Mouse (Mus musculus): ENCODE data around the gene Serpinf2. TPM values are rescaled to one million over a fixed set of nuclear protein-coding genes. Genes with fewer than 3 reads are reported as not detected.

The Serpinf2 gene
- polyA plus RNA-seq (2014; fragmentation: Nextera tagmentation; extraction: Ambion mirVana) = 0.36 TPM in 1 of 2 replicates, not detected in the other

- H3K9me3 ChIP-seq (ENCODE audit: control insufficient read depth, low read length) = no peaks in the 10 kb centered on the region
- H3K4me1 ChIP-seq (replicated peaks; ENCODE audit: control insufficient read depth, insufficient read depth, low read length) = no peaks in the 10 kb centered on the region
- no peak within 1 kb of the TSS for H3K27ac ChIP-seq (ENCODE audit: low read depth, low read length)
- no peak for ATAC-seq (ENCODE audit: low FRiP score)
- no peak for DNase-seq (ENCODE audit: low spot score)
- no peak within 1 kb of the TSS for H3K4me2 ChIP-seq (replicated peaks; ENCODE audit: low read depth, low read length)
- H3K9ac ChIP-seq (ENCODE audit: low read depth, low read length) = no peak within 1 kb of the TSS
- H3K4me3 ChIP-seq (ENCODE audit: low read depth, low read length) = no peak within 1 kb of the TSS
- no peaks in the 10 kb centered on the region for H3K36me3 ChIP-seq (ENCODE audit: control insufficient read depth, insufficient read depth, low read length)
- WGBS = 93% methylated on average over 6 of the region's 6 CpGs
- no peaks in the 10 kb centered on the region for H3K27me3 ChIP-seq (ENCODE audit: control insufficient read depth, insufficient read depth, low read length)
These were observed at the start of gene Serpinf2 for GRCm38 (mm10) chr11:75439363-75439762. Gene Serpinf2, minus strand, starts transcription at chr11:75439591.

DNA sequence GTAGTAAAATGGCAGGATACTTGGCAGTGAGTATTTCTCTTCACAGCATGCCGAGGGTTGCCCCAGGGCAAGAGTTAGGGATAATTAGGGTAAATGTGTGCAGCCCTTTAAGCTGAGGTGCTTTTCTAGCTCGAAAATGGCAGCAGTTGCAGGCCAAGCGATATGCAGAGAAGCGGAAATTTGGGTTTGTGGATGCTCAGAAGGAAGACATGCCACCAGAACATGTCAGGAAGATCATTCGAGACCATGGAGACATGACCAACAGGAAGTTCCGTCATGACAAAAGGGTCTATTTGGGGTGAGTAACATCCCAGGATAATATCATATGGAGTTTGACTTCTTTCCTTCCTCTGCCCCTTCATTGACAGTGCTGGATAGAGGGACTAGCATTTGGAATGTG lies 48.1 kb upstream of the Serpinf2 start:
- H3K9ac ChIP-seq (ENCODE audit: low read depth, low read length) = peak overlapping the region; percentile 91
- DNase-seq (ENCODE audit: low spot score) (no peak), ATAC-seq (ENCODE audit: low FRiP score) (no peak)
- H3K27me3 ChIP-seq (ENCODE audit: control insufficient read depth, insufficient read depth, low read length) = no peaks in the 10 kb centered on the region
- H3K4me1 ChIP-seq (replicated peaks; ENCODE audit: control insufficient read depth, insufficient read depth, low read length) = peaks cover 6% of the 10 kb centered on the region
- no peaks in the 10 kb centered on the region for H3K9me3 ChIP-seq (ENCODE audit: control insufficient read depth, low read length)
- H3K4me3 ChIP-seq (ENCODE audit: low read depth, low read length) = peak overlapping the region; percentile 94
- 50% methylated on average over 6 of the region's 6 CpGs for WGBS
- no peak overlapping the region for H3K27ac ChIP-seq (ENCODE audit: low read depth, low read length)
- peaks cover 22% of the 10 kb centered on the region for H3K36me3 ChIP-seq (ENCODE audit: control insufficient read depth, insufficient read depth, low read length)
- H3K4me2 ChIP-seq (replicated peaks; ENCODE audit: low read depth, low read length) = peak overlapping the region; percentile 92

- H3K4me2 ChIP-seq (replicated peaks; ENCODE audit: low read depth, low read length) = peak within 1 kb of the TSS; percentile 92
- H3K4me1 ChIP-seq (replicated peaks; ENCODE audit: control insufficient read depth, insufficient read depth, low read length) = peaks cover 6% of the 10 kb centered on the region
- H3K36me3 ChIP-seq (ENCODE audit: control insufficient read depth, insufficient read depth, low read length) = peaks cover 14% of the 10 kb centered on the region
- H3K27me3 ChIP-seq (ENCODE audit: control insufficient read depth, insufficient read depth, low read length) = no peaks in the 10 kb centered on the region
- H3K27ac ChIP-seq (ENCODE audit: low read depth, low read length) = peak within 1 kb of the TSS; percentile 56; the same call in 1 of the 2 replicates
- H3K4me3 ChIP-seq (ENCODE audit: low read depth, low read length) = peak within 1 kb of the TSS; percentile 94
- peak within 1 kb of the TSS; percentile 91 for H3K9ac ChIP-seq (ENCODE audit: low read depth, low read length)
- DNase-seq (ENCODE audit: low spot score) = peak; percentile 98
- ATAC-seq (ENCODE audit: low FRiP score) = peak; percentile 100
- no peaks in the 10 kb centered on the region for H3K9me3 ChIP-seq (ENCODE audit: control insufficient read depth, low read length)
- WGBS = under 1% methylated on average over 52 of the region's 52 CpGs
These were observed 47.4 kb upstream of the Serpinf2 start, which contains the start of gene Prpf8 for GRCm38 (mm10) chr11:75486601-75487285. Gene Prpf8, plus strand, starts transcription at chr11:75486816.

DNA sequence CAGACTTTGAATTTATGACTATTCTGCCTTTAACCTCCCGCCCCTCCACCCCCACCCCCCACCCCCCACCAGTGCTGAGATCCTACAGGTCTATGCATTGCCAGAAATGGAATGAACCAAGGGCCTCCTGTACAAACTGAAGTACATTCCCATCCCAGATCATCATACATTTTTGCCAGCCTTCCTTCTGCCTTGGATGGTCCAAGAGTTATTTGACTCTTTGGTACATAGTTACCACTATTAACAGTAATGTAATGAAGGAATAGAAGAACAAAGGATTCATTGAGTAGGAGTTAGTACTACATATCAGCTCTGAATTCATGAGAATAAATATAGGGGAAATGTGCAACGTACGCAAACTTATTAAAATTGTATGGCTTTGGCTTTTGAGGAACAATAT lies 46.8 kb upstream of the Serpinf2 start:
- ATAC-seq (ENCODE audit: low FRiP score) = peak; percentile 30
- no peak overlapping the region for H3K4me2 ChIP-seq (replicated peaks; ENCODE audit: low read depth, low read length)

DNA sequence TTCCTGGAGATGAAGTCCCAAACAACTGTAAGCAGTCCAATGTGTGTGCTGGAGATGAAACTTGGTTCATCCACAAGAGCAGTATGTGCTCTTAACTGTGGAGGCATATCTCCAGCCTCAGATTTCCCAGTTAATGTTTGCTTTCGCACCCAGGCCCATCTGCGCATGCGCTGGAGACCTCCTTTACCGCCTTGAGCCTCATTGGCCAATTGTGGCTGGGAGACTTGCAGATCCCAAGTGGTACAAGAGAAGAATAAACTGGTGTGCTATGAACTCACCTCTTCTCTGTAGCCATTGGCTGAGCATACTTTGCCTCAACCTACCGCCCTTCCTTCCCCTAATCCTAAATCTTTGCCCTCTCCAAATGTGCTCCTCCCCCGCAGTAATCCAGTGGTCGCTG lies 34.0 kb upstream of the Serpinf2 start:
- no peaks in the 10 kb centered on the region for H3K4me1 ChIP-seq (replicated peaks; ENCODE audit: control insufficient read depth, insufficient read depth, low read length)
- no peak overlapping the region for H3K27ac ChIP-seq (ENCODE audit: low read depth, low read length)
- no peak overlapping the region for H3K9ac ChIP-seq (ENCODE audit: low read depth, low read length)
- no peak overlapping the region for H3K4me2 ChIP-seq (replicated peaks; ENCODE audit: low read depth, low read length)
- no peaks in the 10 kb centered on the region for H3K36me3 ChIP-seq (ENCODE audit: control insufficient read depth, insufficient read depth, low read length)
- 68% methylated on average over 7 of the region's 7 CpGs for WGBS
- no peaks in the 10 kb centered on the region for H3K9me3 ChIP-seq (ENCODE audit: control insufficient read depth, low read length)
- no peak for DNase-seq (ENCODE audit: low spot score)
- ATAC-seq (ENCODE audit: low FRiP score) = no peak
- no peaks in the 10 kb centered on the region for H3K27me3 ChIP-seq (ENCODE audit: control insufficient read depth, insufficient read depth, low read length)
- no peak overlapping the region for H3K4me3 ChIP-seq (ENCODE audit: low read depth, low read length)

More for the DNA sequence above, 46.8 kb upstream of the Serpinf2 start:
- Histone ChIP-seq H3K4me1 (replicated peaks; ENCODE audit: control insufficient read depth, insufficient read depth, low read length) (peaks cover 6% of the 10 kb centered on the region), H3K4me3 (ENCODE audit: low read depth, low read length) (peak overlapping the region; percentile 94; the same call in 1 of the 2 replicates), H3K9ac (ENCODE audit: low read depth, low read length) (no peak overlapping the region), H3K9me3 (ENCODE audit: control insufficient read depth, low read length) (no peaks in the 10 kb centered on the region), H3K36me3 (ENCODE audit: control insufficient read depth, insufficient read depth, low read length) (peaks cover 9% of the 10 kb centered on the region), H3K27ac (ENCODE audit: low read depth, low read length) (no peak overlapping the region), H3K27me3 (ENCODE audit: control insufficient read depth, insufficient read depth, low read length) (no peaks in the 10 kb centered on the region)
- 19% methylated on average over 3 of the region's 3 CpGs for WGBS
- DNase-seq (ENCODE audit: low spot score) = no peak

GRCm38 (mm10) chr11:75472469-75473081 lies 33.2 kb upstream of the Serpinf2 start:
- no peaks in the 10 kb centered on the region for H3K27me3 ChIP-seq (ENCODE audit: control insufficient read depth, insufficient read depth, low read length)
- H3K4me3 ChIP-seq (ENCODE audit: low read depth, low read length) = no peak overlapping the region
- ATAC-seq (ENCODE audit: low FRiP score) (no peak), DNase-seq (ENCODE audit: low spot score) (no peak)
- H3K27ac ChIP-seq (ENCODE audit: low read depth, low read length) = no peak overlapping the region
- no peaks in the 10 kb centered on the region for H3K4me1 ChIP-seq (replicated peaks; ENCODE audit: control insufficient read depth, insufficient read depth, low read length)
- H3K36me3 ChIP-seq (ENCODE audit: control insufficient read depth, insufficient read depth, low read length) = no peaks in the 10 kb centered on the region
- WGBS = 89% methylated on average over 11 of the region's 11 CpGs
- H3K9me3 ChIP-seq (ENCODE audit: control insufficient read depth, low read length) = no peaks in the 10 kb centered on the region
- no peak overlapping the region for H3K9ac ChIP-seq (ENCODE audit: low read depth, low read length)
- H3K4me2 ChIP-seq (replicated peaks; ENCODE audit: low read depth, low read length) = no peak overlapping the region

DNA sequence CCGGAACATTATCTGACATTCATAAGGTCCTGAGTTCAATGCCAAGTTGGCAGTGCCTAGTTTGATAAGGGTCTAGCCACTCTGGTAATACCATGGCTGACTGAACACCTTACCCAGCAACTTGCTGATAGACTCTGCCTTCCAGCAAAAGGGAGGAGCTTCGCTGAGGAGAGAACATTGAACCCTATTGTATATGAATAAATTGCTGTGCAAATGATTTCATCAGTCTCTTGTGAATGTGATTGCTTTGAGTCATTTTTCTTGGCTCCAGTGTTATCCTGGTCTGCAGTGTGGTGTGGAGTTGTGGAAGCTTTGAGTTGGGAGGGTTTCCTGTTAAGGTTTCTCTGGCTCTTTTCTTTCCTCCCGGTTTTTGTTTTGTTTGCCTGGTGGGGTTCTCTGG lies 31.3 kb upstream of the Serpinf2 start:
- no peak overlapping the region for H3K27ac ChIP-seq (ENCODE audit: low read depth, low read length)
- H3K4me1 ChIP-seq (replicated peaks; ENCODE audit: control insufficient read depth, insufficient read depth, low read length) = no peaks in the 10 kb centered on the region
- 79% methylated on average over 3 of the region's 3 CpGs for WGBS
- no peaks in the 10 kb centered on the region for H3K27me3 ChIP-seq (ENCODE audit: control insufficient read depth, insufficient read depth, low read length)
- DNase-seq (ENCODE audit: low spot score) (no peak), ATAC-seq (ENCODE audit: low FRiP score) (no peak)
- H3K9ac ChIP-seq (ENCODE audit: low read depth, low read length) = no peak overlapping the region
- no peak overlapping the region for H3K4me2 ChIP-seq (replicated peaks; ENCODE audit: low read depth, low read length)
- no peaks in the 10 kb centered on the region for H3K36me3 ChIP-seq (ENCODE audit: control insufficient read depth, insufficient read depth, low read length)
- no peaks in the 10 kb centered on the region for H3K9me3 ChIP-seq (ENCODE audit: control insufficient read depth, low read length)
- H3K4me3 ChIP-seq (ENCODE audit: low read depth, low read length) = no peak overlapping the region

DNA sequence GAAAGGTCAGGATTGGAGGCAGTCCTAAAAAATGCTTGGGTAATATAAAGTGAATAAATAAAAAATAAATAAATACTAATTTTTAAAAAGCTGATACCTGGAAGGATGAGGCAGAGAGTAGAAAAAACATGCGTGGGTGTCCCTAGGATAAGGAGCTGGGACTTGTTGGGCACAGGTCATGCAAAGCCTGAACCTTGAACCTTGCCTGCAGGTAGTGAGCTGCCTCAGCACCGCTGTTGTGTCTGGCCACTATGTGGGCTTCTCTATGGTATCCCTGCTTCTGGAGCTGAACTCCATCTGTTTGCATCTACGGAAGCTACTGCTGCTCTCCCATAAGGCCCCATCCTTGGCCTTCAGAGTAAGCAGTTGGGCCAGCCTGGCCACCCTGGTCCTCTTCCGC lies 29.9 kb upstream of the Serpinf2 start:
- Histone ChIP-seq H3K4me3 (ENCODE audit: low read depth, low read length) (no peak overlapping the region), H3K4me2 (replicated peaks; ENCODE audit: low read depth, low read length) (no peak overlapping the region), H3K9me3 (ENCODE audit: control insufficient read depth, low read length) (no peaks in the 10 kb centered on the region), H3K9ac (ENCODE audit: low read depth, low read length) (no peak overlapping the region), H3K36me3 (ENCODE audit: control insufficient read depth, insufficient read depth, low read length) (no peaks in the 10 kb centered on the region), H3K27me3 (ENCODE audit: control insufficient read depth, insufficient read depth, low read length) (no peaks in the 10 kb centered on the region), H3K27ac (ENCODE audit: low read depth, low read length) (no peak overlapping the region), H3K4me1 (replicated peaks; ENCODE audit: control insufficient read depth, insufficient read depth, low read length) (no peaks in the 10 kb centered on the region)
- DNase-seq (ENCODE audit: low spot score) (no peak), ATAC-seq (ENCODE audit: low FRiP score) (no peak)
- 93% methylated on average over 4 of the region's 4 CpGs for WGBS

- H3K9me3 ChIP-seq (ENCODE audit: control insufficient read depth, low read length) = no peaks in the 10 kb centered on the region
- no peaks in the 10 kb centered on the region for H3K36me3 ChIP-seq (ENCODE audit: control insufficient read depth, insufficient read depth, low read length)
- H3K27me3 ChIP-seq (ENCODE audit: control insufficient read depth, insufficient read depth, low read length) = no peaks in the 10 kb centered on the region
- no peak for DNase-seq (ENCODE audit: low spot score)
- peak overlapping the region; percentile 71 for H3K4me2 ChIP-seq (replicated peaks; ENCODE audit: low read depth, low read length)
- no peaks in the 10 kb centered on the region for H3K4me1 ChIP-seq (replicated peaks; ENCODE audit: control insufficient read depth, insufficient read depth, low read length)
- H3K27ac ChIP-seq (ENCODE audit: low read depth, low read length) = no peak overlapping the region
- H3K4me3 ChIP-seq (ENCODE audit: low read depth, low read length) = peak overlapping the region; percentile 31
- H3K9ac ChIP-seq (ENCODE audit: low read depth, low read length) = peak overlapping the region; percentile 50
- 68% methylated on average over 7 of the region's 7 CpGs for WGBS
- ATAC-seq (ENCODE audit: low FRiP score) = no peak
These were observed 29.0 kb upstream of the Serpinf2 start for GRCm38 (mm10) chr11:75468410-75468809.

All from hindbrain, embryonic 11.5 days (tissue).